19 mouse cellular contexts compared by ENCODE assay signal in genomic region chr10:125593006-125593405, GRCm38 (mm10).
"Had no signal": no experiment of that assay in that cellular context is flagged by ENCODE, and none has a peak within 500 bp of the region (broad histone marks: within the 10 kb centered on the region; RNA-seq: fewer than 3 reads in every experiment).

No protein-coding gene starts in this region.

- H3K36me3 ChIP-seq: limb, embryonic 15.5 days; liver, embryonic 12.5 days; midbrain, embryonic 12.5 days; neural tube, embryonic 13.5 days; neural tube, embryonic 15.5 days had no signal

- DNase-seq: lung, adult 2 months; lung, postnatal 4 days; midbrain, embryonic 14.5 days; retina, postnatal 1 day; right cerebral cortex, adult 18-20 months; right cerebral cortex, postnatal 25 days; right cerebral cortex, postnatal 4 days; spleen, adult 18-20 months; thymus, adult 18-20 months; thymus, postnatal 14 days; thymus, postnatal 36 days had no signal

- H3K4me2 ChIP-seq: limb, embryonic 15.5 days; liver, embryonic 12.5 days; midbrain, embryonic 12.5 days; neural tube, embryonic 13.5 days; neural tube, embryonic 15.5 days had no signal

- H3K4me3 ChIP-seq: limb, embryonic 15.5 days; liver, embryonic 12.5 days; midbrain, embryonic 12.5 days; myocyte; neural tube, embryonic 13.5 days; neural tube, embryonic 15.5 days had no signal

- H3K9me3 ChIP-seq: limb, embryonic 15.5 days; liver, embryonic 12.5 days; midbrain, embryonic 12.5 days; neural tube, embryonic 13.5 days; neural tube, embryonic 15.5 days had no signal

- H3K9ac ChIP-seq: limb, embryonic 15.5 days; liver, embryonic 12.5 days; liver, embryonic 14.5 days; midbrain, embryonic 12.5 days; neural tube, embryonic 13.5 days; neural tube, embryonic 15.5 days had no signal

- H3K27me3 ChIP-seq: limb, embryonic 15.5 days; liver, embryonic 12.5 days; midbrain, embryonic 12.5 days; neural tube, embryonic 13.5 days; neural tube, embryonic 15.5 days had no signal

- ATAC-seq: liver, embryonic 12.5 days; midbrain, embryonic 16.5 days had no signal

- H3K27ac ChIP-seq: limb, embryonic 15.5 days; liver, embryonic 12.5 days; liver, embryonic 14.5 days; midbrain, embryonic 12.5 days; neural tube, embryonic 13.5 days; neural tube, embryonic 15.5 days had no signal

- H3K4me1 ChIP-seq: limb, embryonic 15.5 days; liver, embryonic 12.5 days; midbrain, embryonic 12.5 days; neural tube, embryonic 13.5 days; neural tube, embryonic 15.5 days had no signal
